Mouse (Mus musculus) cortical plate, adult 2 months (tissue): ENCODE data around the gene Ggcx.

ENCODE experiments used
- CTCF ChIP-seq: fragments of 200-500 bp; IDR thresholded peaks from 2 replicates; pipeline ENCODE4 v1.5.1; 2011; ENCODE audit warnings: mild to moderate bottlenecking, control low read depth, low read length; ENCODE audit not compliant: insufficient read depth; ENCODE audit errors: extremely low read depth
- POLR2A ChIP-seq: fragments of 200-500 bp; IDR thresholded peaks from 2 replicates; pipeline ENCODE4 v1.6.1; 2011; ENCODE audit warnings: mild to moderate bottlenecking, low read length, control low read depth; ENCODE audit not compliant: insufficient read depth; ENCODE audit errors: extremely low read depth

- TF ChIP-seq POLR2A (no peak), CTCF (no peak)
Measured at GRCm38 (mm10) chr6:72389941-72390771, 24.0 kb upstream of the Ggcx start, which contains the start of gene Vamp8.
